ENCODE assay signal across 9 mouse cellular contexts in genomic region chr5:149483321-149484052, GRCm38 (mm10). TPM values are rescaled to one million over a fixed set of nuclear protein-coding genes. Genes with fewer than 3 reads are reported as not detected.
DNase-seq lines count a peak whose midpoint lies in the region; ATAC-seq and TF ChIP-seq lines count a peak whose summit lies in the region.
"Had no signal": no experiment of that assay in that cellular context is flagged by ENCODE, and none has a peak within 500 bp of the region (broad histone marks: within the 10 kb centered on the region; RNA-seq: fewer than 3 reads in every experiment).

No protein-coding gene starts in this region.

- no peak overlapping the region for H3K4me2 ChIP-seq in heart, embryonic 12.5 days

- peak; percentile 65 for TF ChIP-seq CTCF in heart, adult 2 months (IDR thresholded peaks at IDR 0.05)

- TF ChIP-seq POLR2A in heart, adult 2 months (IDR thresholded peaks at IDR 0.05; ENCODE audit: insufficient read depth, low read depth, low read length): no peak

- no peaks in the 10 kb centered on the region for H3K79me2 ChIP-seq in heart, adult 2 months (replicated peaks; ENCODE audit: control insufficient read depth, insufficient read depth, low read length)

- H3K36me3 ChIP-seq in heart, adult 2 months (ENCODE audit: control insufficient read depth, insufficient read depth, low read length): no peaks in the 10 kb centered on the region
- no peaks in the 10 kb centered on the region for H3K36me3 ChIP-seq in heart, embryonic 12.5 days

- no peaks in the 10 kb centered on the region for H3K9me3 ChIP-seq in heart, embryonic 12.5 days (replicated peaks)

- no peak overlapping the region for H3K9ac ChIP-seq in heart, adult 2 months (ENCODE audit: low read depth, low read length)
- H3K9ac ChIP-seq in heart, embryonic 12.5 days: no peak overlapping the region

- H3K4me1 ChIP-seq in heart, adult 2 months (ENCODE audit: control insufficient read depth, insufficient read depth, low read length): no peaks in the 10 kb centered on the region
- no peaks in the 10 kb centered on the region for H3K4me1 ChIP-seq in heart, embryonic 12.5 days (replicated peaks)

- intact Hi-C loops in heart, adult 2 months (cut with DNase I): loop anchor here (2.0 kb wide), 1 partner anchor 41 kb away; no protein-coding TSS in a partner anchor

- 55% methylated on average over 12 of the region's 12 CpGs for WGBS in heart, adult 2 months
- WGBS in heart, embryonic 12.5 days: 56% methylated on average over 12 of the region's 12 CpGs

- no peak for TF ChIP-seq EP300 in heart, adult 2 months (IDR thresholded peaks at IDR 0.05; ENCODE audit: insufficient read depth, low read depth, low read length)

- no peaks in the 10 kb centered on the region for H3K27me3 ChIP-seq in heart, adult 2 months (ENCODE audit: control insufficient read depth, insufficient read depth, low read length)
- no peaks in the 10 kb centered on the region for H3K27me3 ChIP-seq in heart, embryonic 12.5 days (replicated peaks)

- DNase-seq in heart, adult 2 months: no peak
- DNase-seq in right cerebral cortex, postnatal 14 days: peak; percentile 36
- no peak for DNase-seq in right cerebral cortex, postnatal 25 days
- peak; percentile 71 for DNase-seq in brain, adult 2 months (ENCODE audit: low read depth, low spot score)
- peak; percentile 17 to 27 for DNase-seq in thymus, postnatal 36 days
- no peak for DNase-seq in cerebellum, adult 11 months
- no peak for DNase-seq in embryo, embryonic 10 days (ENCODE audit: low spot score)

- no peak for ATAC-seq in heart, embryonic 12.5 days (ENCODE audit: insufficient number of reproducible peaks, low FRiP score)

- H3K27ac ChIP-seq in heart, adult 2 months: no peak overlapping the region
- H3K27ac ChIP-seq in heart, embryonic 12.5 days (ENCODE audit: poor library complexity, severe bottlenecking): no peak overlapping the region

- no peak overlapping the region for H3K4me3 ChIP-seq in heart, adult 2 months
- H3K4me3 ChIP-seq in heart, embryonic 12.5 days: no peak overlapping the region

RNA-seq across cellular contexts. Expression of gene Tex26, which starts 44.0 kb away (rescaled TPM):
- total RNA-seq in heart, adult 2 months (2021): not detected
- not detected in 2 replicates for polyA plus RNA-seq in heart, adult 2 months (2012; rRNA removed)
- polyA plus RNA-seq in heart, embryonic 12.5 days (2016; fragmentation: Nextera tagmentation; extraction: Ambion mirVana): 0.56 and 0.77 TPM in 2 replicates
- total RNA-seq: left cerebral cortex, postnatal 25 days had no signal

RNA-seq across cellular contexts. Expression of gene Wdr95, which starts 45.0 kb away (rescaled TPM):
- not detected for total RNA-seq in heart, adult 2 months (2021)
- polyA plus RNA-seq in heart, adult 2 months (2012; rRNA removed): 0.06 and 0.29 TPM in 2 replicates
- 0.09 TPM in 1 of 2 replicates, not detected in the other for polyA plus RNA-seq in heart, embryonic 12.5 days (2016; fragmentation: Nextera tagmentation; extraction: Ambion mirVana)

Comparison
In these comparisons a context has a peak if more than half of its experiments do, and no peak if none do; other contexts are left out.
1. DNase-seq: peak in right cerebral cortex, postnatal 14 days (single experiment), brain, adult 2 months (single experiment) and thymus, postnatal 36 days (2 of 2); none in heart, adult 2 months (0 of 2), right cerebral cortex, postnatal 25 days (single experiment), cerebellum, adult 11 months (single experiment) and embryo, embryonic 10 days (single experiment).